Mouse (Mus musculus) urinary bladder, postnatal 36 days (tissue): ENCODE results near the gene Tradd.

ENCODE experiments used
- DNase-seq, 2 experiments: peaks; one replicate each; pipeline ENCODE4 v3.0.0; 2022; ENCODE audit warnings: low spot score in 2 of 2, mixed read lengths in 1 of 2

The Tradd gene

DNA sequence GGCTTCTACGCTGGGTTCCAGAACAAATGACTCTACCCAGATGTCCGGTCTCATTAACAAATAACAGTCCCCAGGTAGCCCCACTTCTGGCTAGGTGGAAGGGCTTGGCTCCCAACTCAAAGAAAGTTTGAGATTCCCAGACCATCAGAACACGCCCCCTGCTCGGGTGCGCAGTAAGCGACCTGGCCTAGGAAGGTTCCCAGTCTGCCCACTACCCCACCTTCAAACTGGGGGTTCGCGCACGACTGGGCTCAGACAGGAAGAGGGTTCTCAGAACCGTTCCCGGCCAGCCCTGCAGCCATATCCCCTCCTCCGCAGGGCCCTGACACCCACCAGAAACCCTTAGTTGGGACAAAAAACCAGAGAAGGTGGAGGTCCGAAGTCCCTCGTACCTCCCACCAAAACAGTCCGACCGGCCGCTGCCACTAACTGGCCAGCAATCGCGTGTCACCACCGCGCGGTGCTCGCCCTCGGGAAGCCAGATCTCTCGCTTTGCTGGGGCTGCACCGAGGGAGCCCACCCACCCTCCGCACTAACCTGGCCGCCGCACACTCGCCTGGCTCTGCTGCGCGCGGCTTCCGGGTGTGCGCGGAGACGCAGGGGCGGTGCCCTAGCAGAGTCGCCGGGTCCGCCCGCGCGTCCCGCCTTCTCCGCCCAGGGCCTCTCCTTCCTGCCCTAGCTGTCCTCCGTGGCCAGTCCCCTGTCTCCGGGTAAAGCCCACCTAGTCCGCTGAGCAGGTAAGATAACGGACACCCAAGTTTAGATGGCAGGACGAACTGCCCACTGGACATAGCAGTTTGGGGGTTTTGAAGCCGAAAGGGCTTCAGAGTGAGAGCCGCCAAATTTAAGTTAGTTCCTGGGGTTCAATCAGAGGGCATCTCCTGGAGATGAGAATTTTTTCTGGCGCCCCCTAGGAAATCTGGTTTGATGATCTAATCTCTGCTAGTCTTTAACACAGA is at the start of gene Tradd, which contains the start of gene Fbxl8:
Gene Tradd (minus strand): TSS at position 586 of the 959 bp plus-strand sequence.
Gene Fbxl8 (plus strand): TSS at position 625 of the 959 bp plus-strand sequence.
- peak; percentile 80 to 82 for DNase-seq

DNA sequence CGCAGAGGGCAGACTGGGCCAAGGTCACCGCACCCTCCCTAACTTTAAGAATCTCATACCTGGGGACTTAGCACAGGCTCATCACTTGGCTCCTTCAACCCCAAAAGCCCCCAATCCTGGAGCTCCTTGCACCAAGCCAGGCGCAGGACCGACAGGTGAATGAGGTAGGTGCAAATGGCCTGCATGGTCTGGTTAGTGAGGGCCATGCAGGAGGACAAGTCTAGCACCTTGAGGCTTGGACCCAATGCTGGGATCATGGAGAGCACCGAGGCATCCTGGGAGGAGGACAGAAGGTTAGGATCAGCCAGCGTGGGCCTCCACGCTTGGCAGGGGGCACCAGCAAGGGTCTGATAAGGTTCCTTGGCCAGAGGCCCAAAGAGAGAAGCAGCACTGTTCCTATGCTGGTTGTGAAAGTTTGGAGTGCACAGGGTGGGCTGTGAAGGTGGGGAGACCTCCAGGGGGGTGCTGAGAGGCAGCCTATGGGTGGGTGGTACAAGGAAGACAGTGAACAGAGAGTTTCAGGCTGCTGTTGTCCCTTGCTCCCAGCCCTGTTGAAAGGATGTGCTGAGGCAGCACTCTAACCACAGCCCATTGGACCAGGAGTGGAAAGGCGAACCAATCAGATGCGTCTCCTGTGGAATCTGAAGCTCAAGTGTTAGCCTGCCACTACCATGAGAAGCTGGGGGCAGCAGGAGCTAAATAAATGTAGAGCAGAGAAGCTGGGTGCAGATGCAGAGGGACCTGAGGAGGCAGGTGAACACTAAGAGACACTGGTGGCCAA is 49.4 kb upstream of the Tradd start:
- no peak for DNase-seq

DNA sequence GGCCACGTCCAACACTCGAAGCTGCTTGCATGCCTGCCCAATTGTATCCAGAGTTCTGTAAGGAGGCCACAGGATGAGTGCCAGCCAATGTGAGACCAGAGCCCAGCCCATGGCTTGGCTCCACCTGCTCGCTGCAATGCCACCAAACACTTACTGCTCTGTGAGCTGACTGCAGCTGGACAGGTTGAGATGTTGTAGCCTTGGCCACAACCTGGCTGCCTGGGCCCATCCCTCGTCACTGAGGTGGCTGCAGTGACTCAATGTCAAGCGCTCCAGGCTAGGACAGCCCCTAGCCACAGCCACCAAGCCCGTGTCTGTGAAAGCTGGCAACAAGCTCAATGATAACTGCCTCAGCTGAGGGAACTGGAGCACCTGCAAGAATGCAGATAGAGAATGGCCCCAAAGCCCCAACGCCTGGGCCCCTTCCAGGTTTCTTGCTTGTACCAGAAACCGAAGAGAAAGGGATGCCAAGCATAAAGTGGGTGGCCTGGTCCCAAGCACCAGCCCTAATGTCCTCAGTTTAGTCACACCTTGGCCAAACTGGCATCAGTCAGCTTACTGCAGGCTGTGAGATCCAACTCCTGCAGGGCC is 48.6 kb upstream of the Tradd start:
- no peak for DNase-seq

DNA sequence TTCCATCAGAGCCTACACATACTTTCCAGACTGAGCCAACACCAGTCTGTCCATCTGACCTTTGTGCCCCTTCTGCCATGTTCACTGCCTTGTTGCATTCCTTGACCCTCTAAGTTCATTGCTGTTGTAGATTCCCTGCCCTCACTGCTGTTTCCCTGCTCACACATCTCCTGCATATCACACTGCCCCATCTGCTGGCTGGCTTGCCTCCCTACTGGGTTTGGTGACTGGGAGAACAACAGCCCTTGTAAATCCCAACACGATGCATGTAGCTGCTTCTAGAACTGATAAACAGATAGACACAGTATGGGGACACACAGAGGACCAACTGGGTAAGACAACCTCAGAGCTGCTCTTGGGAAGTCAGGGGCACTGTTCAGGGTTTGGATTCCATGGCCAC is 47.3 kb upstream of the Tradd start:
- no peak for DNase-seq

DNA sequence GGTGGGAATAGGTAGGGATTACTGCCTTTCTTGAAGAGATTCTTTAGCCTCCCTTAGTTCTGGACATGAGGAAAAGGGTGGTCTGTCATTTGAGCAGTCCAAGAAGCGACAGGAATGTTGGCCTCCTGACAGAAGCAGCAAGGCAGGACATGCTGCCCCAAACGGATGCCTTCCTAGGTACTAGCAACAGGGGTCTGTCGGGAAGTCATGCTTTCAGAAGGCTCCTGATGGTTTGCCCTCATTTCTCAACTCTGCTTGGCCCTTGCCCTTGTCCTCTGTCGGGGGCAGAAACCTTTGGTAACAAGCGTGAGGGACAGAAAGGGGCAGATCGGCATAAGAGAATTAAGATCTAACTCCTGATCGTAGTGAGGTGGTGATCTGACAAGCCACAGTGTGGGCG is 45.7 kb upstream of the Tradd start:
- no peak for DNase-seq

DNA sequence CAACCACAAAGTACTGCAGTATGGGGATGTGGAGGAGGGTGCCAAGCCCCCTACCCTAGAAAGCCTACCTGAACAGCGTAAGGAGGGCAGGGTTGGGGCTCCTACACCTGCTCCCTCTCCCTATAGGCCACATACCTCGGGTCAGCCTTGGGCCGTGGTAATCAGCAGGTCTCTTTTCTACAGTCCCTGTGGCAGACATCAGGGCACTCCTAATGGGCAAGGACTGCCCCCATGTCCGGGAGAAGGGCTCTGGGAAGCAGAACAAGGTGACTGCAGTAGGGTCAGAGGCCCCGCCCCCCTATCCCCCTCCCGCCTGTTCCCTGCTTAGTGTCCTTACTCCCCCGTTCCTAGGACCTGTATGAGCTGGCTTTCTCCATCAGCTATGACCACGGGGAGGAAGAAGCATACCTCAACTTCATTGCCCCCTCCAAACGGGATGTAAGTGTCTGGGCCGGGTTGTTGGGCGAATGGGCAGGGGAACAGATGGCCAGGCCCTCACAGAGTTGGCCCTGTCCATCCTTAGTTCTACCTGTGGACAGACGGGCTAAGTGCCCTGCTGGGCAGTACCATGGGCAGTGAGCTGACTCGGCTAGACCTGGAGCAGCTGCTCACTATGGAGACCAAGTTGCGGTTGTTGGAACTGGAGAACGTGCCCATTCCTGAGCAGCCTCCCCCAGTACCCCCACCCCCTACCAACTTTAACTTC is 44.9 kb upstream of the Tradd start:
- no peak for DNase-seq

DNA sequence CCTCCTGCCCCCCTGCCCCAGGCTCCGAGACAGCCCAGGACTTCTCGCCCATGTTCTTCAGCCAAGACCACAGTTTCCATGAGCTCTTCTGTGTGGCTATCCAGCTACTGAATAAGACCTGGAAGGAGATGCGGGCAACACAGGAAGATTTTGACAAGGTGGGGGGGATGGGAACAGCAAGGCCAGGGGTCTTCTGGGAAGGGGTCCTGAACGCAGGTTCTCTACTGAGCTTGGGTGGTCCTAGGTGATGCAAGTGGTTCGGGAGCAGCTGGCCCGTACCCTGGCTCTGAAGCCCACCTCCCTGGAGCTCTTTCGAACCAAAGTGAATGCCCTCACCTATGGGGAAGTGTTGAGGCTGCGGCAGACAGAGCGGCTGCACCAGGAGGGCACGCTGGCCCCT is 44.0 kb upstream of the Tradd start:
- DNase-seq = no peak

DNA sequence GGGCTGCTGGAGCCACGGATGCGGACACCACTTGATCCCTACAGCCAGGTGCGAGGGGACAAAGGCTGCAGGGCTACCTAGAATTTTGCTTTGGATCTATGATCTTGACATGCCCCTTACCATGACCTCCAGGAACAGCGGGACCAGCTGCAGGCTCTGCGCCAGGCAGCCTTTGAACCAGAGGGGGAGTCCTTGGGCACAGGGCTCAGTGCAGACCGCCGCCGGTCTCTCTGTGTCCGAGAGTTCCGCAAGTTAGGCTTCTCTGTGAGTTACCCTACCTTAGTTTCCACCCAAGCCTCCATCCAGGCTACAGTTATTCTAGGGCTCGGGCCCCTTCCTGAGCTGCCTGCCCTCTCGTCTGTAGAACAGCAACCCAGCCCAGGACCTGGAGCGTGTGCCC is 43.3 kb upstream of the Tradd start:
- DNase-seq = no peak

DNA sequence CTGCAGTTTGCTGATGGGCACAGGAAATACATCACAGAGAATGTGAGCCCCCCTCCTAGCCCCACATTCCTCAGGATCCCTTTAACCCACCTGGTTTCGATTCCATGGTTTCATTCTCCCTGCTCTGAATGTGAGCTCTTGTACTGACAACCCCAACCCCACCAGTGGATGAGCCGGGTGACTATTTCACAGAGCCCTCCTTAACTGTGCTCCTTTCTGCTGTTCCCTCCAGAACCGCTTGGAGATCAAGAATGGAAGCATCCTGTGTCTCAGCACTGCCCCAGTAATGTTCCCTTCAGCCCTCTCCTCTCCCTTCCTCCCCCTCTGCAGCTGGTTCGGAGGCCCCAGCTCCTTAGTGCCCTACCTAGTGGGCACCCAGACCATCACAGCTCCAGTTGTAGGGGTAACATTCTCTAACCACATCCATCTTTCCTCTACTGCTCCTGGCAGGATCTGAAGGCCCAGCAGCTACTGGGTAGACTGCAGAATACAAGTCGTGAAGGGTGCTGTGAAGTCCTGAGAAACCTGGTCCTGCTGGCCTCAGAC is 41.8 kb upstream of the Tradd start:
- no peak for DNase-seq

DNA sequence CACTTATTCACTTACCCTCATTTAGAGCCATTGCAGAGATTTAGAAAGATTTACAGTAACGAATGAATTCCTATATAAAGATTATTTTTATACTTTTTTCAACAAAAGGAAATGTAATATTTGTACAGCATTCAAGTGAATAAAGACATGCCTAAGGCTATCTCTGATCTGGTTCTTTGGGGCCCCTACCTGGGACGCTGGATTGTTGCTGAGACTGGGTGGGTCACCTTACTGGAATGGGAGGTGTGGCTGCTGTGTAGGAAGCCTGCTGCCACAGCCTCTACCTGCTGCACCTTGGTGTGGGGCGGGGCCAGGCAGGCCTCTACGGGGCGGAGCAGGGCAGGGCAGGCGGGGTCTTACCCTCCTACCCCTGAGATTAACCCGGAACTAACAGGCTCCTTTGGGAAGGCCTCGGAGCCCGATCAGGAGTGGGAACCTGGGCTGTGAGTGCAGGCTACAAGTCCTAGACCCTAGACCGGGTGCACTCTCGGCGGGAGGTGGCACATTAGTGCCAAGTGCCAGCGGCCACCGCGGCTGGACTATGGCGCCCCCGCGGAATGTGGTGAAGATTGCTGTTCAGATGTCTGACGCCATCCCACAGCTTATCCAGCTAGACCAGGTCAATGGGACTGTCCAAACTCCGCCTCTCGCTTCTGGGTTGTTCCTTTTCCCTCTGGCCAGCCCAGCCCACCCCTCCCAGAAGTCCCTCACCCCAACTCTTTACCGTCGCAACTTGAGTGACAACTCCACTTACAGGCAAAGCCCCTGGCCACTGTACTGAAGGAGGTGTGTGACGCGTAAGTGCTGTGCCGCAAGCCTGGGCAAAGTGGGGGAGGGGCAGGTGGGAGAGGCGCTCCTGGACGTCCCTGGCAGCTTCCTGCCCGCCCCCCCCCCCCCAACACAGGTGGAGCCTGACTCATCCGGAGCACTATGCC is 41.1 kb upstream of the Tradd start, which contains the start of gene Elmo3:
Gene Elmo3 (plus strand): TSS at position 391 of the 935 bp plus-strand sequence.
- DNase-seq = peak; percentile 80 to 84

DNA sequence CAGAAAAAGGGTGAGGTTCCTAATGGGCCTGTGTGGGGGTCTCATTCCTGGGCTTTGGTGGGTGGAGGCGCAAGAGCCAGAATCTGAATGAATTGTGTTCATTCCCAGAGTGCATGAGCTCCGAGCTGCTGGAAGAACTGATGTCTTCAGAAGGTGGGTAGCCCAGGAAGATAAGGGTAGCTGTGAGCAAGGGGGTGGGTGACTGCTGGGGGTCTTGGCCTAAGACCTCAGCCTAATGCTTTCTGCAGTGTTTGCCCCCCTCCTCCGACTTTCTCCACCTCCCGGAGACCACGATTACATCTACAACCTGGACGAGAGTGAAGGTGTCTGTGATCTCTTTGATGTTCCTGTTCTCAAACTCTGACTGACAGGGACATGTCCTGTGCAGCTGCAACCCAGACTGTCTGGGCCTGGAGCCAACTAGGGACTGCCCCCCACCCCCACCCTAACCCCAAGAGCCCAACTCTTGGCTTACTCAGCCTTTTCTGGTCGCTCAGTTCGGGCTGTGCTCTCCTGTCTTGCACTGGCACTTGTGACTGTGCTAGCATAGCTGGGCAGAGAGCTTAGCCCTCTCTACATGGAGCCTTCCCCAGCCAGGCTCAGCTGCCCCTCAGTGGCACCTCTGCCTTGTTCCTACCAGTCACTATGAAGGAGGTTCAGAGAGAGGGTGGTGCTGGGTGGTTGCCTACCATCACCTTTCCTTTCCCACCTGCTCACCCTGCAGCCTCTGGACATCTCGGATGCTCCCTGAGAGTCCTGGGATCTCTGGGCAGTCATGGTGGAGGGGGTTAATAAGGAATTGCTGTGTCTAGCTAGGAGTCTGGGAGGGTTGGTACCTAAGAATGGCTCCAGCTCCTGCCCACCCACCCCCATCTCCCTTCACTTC is 40.2 kb upstream of the Tradd start:
- DNase-seq = no peak

DNA sequence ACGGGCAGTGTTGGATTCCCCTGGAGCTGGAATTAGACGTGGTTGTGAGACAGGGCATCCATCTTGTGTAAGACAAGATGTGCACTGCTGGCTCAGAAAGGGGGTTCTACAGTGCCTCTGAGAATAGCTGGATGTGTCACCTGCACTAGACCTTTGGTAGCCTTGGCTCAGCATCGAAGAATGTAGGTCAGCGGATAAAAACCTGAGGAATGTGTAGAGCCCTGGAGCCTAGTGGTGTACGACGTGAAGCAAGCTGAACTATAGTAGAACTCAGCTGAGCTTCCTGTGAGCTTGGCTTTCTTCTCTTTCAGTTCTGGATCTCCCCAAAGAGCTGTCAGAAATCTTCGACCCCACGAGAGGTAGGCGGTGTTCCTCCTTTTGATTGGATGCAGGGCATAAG is 39.5 kb upstream of the Tradd start:
- no peak for DNase-seq

DNA sequence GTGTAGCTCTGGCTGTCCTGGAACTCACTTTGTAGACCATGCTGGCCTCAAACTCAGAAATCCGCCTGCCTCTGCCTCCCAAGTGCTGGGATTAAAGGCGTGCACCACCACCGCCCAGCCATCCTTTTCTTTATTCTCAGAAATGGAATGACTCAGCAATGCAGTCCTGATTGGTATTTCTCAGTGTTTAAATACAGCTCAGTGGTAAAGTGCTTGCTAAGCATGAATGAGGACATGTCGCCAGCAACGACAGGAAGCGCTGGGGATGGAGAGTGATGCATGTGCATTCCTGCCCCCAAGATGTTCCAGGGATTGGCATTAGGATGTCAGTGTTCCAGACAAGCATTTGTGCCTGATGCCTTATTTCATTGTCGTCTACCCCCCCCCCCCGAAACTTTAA is 39.0 kb upstream of the Tradd start:
- no peak for DNase-seq

DNA sequence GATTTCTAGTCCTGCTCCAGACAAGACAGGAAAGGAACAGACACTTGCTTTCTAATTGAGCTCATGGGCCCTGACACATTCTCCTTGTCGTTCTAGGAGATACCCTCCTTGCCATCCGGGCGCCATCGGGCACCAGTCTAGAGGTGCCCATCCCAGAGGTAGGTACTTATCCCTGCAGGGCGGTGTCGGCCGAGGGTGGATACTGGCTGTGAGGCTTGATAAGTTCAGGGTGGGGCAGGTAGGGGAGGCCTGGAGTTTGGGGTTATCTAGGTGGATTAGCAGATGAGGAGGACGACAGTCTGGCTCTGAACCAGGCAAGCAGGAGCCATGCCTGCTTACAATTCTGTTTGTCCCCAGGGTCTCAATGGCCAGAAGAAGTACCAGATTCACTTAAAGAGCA is 35.6 kb upstream of the Tradd start:
- no peak for DNase-seq

DNA sequence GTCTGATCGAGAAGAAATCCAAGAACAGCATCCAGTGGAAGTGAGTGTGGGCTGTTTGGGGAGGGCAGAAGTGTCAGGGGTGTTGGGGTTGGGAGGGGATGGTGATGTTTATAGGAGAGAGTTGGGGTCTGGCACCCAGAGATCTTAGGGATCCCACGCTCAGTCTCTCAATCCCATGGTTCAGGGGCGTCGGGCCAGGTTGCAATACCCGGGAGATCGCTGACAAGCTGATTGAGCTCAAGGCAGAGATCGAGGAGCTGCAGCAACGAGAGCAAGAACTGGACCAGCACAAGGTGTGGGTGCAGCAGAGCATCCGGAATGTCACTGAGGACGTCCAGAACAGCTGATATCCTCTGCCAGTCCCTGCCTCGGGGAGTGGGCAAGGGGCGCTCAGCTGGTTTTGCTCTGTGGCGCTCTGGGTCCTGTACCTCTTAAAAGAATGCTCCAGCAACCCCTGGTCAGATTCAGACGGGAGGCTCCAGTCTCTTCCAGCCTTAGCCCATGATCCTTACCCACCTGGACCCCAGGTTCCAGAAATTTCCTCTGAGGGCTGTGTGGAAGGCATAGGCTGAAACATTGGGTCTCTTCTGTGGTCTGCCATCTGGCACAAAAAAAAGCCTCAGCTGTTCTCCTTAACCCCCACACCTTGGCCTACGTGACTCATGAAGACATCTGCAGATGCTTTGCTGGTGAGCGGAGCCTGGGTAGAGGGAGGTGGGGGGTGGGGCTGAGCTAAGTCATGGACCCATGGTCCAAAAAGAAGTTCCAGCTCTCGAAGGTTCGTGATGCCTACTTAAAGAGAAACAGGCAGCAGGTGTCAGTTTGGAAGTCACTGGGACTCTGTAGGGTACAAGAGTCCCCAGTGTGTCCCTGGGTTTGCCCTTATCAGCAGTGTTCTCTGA is 34.2 kb upstream of the Tradd start:
- DNase-seq = no peak

DNA sequence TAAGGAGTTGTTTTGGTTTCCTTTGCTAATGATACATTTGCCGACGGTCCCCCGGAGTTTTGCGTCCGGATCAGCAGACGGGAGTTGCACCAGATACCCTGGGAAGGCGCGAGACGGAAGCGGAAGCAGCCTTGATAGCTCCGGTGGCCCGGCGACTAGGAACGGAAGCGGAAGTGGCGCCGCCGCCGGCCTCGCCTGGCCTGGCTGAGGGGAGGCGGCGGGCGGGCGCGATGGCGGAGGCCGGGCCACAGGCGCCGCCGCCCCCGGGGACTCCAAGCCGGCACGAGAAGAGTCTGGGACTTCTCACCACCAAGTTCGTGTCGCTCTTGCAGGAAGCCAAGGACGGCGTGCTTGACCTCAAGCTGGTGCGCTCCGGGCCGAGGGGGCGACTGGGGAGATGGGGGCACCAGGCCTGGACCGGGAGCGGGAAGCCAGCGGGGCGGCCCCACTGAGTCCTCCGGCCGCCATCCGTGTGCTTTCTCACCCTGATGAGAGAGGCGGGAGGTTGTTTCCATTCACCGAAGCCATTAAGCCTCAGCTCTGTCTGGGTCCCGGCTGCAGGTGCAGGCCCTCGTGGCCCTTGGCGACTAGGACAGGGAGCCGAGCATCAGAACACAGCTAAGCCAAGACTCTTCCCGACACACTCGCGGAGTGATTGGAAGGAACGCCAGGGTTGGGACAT is 33.2 kb upstream of the Tradd start, which contains the start of gene E2f4:
Gene E2f4 (plus strand): TSS at position 153 of the 682 bp plus-strand sequence.
- peak; percentile 83 to 92 for DNase-seq

DNA sequence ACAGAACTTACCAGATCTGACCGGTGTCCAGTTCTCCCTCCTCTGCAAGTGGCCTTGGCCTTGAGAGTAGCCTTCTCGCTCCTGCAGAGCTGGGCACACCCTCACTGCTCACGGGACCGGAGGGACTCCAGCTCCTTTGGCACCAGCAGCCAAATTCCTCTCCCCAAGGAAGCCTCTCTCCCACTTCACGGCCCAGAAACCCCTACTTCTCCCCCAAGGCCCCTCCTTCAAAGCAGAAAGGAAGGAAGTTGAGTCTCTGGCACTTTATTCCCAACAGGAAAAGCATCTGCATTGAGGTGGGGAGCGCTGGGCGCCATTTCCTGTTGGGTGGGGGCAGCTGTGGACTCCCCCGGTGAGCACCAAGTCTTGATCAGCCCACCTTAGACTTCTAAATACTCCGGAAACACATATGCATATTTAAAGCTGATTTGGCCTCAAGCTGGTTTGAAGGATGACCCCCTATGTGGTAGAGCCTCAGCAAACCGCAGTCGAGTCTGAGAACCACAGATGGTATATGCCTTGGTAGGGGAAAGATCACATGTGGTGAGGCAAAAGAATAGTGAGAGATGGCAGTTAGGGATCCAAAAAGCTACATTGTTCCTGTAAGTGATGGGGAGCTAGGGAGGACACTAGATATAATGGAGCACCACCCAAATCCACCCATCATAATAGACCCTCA is 31.6 kb upstream of the Tradd start, which contains the start of gene Exoc3l:
Gene Exoc3l (minus strand): TSS at position 207 of the 679 bp plus-strand sequence.
- no peak for DNase-seq
